In genomic region chr7:126898102-126898990, GRCm38 (mm10) we compare ENCODE assay signal across 8 mouse cellular contexts. TPM values are rescaled to one million over a fixed set of nuclear protein-coding genes. Genes with fewer than 3 reads are reported as not detected.
DNase-seq lines count a peak whose midpoint lies in the region; ATAC-seq and TF ChIP-seq lines count a peak whose summit lies in the region.

No protein-coding gene starts in this region.

- peaks cover 10% of the 10 kb centered on the region for H3K4me1 ChIP-seq in brown adipose tissue, adult 24 weeks (ENCODE audit: control insufficient read depth, insufficient read depth, insufficient read length, low read length)
- peaks cover 13% of the 10 kb centered on the region for H3K4me1 ChIP-seq in heart, embryonic 15.5 days (replicated peaks)
- H3K4me1 ChIP-seq in liver, embryonic 14.5 days (replicated peaks; ENCODE audit: control insufficient read depth in 2 of 2, insufficient read depth in 2 of 2, low read length in 1 of 2): peaks cover 4 to 10% of the 10 kb centered on the region in 2 experiments
- H3K4me1 ChIP-seq in neural tube, embryonic 11.5 days (ENCODE audit: control insufficient read depth, insufficient read depth, low read length): 0 out of 2 replicates have a peak, but pooled peaks cover 4% of the 10 kb centered on the region
- H3K4me1 ChIP-seq in stomach, postnatal 0 days (replicated peaks; ENCODE audit: control insufficient read depth, insufficient read depth): no peaks in the 10 kb centered on the region; the same call in 1 of the 2 replicates

- peak overlapping the region; percentile 67 for H3K9ac ChIP-seq in heart, embryonic 15.5 days
- peak overlapping the region; percentile 87 for H3K9ac ChIP-seq in liver, embryonic 14.5 days (replicated peaks)
- H3K9ac ChIP-seq in neural tube, embryonic 11.5 days (ENCODE audit: low read length): peak overlapping the region; percentile 60
- H3K9ac ChIP-seq in stomach, postnatal 0 days (ENCODE audit: low read length): peak overlapping the region; percentile 80

- no peaks in the 10 kb centered on the region for H3K27me3 ChIP-seq in heart, embryonic 15.5 days
- H3K27me3 ChIP-seq in liver, embryonic 14.5 days (ENCODE audit: control insufficient read depth, insufficient read depth, low read length): no peaks in the 10 kb centered on the region
- H3K27me3 ChIP-seq in neural tube, embryonic 11.5 days (ENCODE audit: control insufficient read depth, insufficient read depth, low read length): no peaks in the 10 kb centered on the region
- H3K27me3 ChIP-seq in stomach, postnatal 0 days (ENCODE audit: control insufficient read depth, insufficient read depth, low read length): no peaks in the 10 kb centered on the region

- peak overlapping the region; percentile 75 for H3K4me3 ChIP-seq in brown adipose tissue, adult 24 weeks (ENCODE audit: insufficient read depth, low read depth, low read length)
- peak overlapping the region; percentile 67 for H3K4me3 ChIP-seq in heart, embryonic 15.5 days
- H3K4me3 ChIP-seq in liver, embryonic 14.5 days (ENCODE audit: insufficient read depth in 1 of 2, low read depth in 2 of 2, low read length in 2 of 2): peak overlapping the region; percentile 76 to 78
- peak overlapping the region; percentile 45 for H3K4me3 ChIP-seq in neural tube, embryonic 11.5 days (ENCODE audit: low read depth, low read length)
- H3K4me3 ChIP-seq in stomach, postnatal 0 days (ENCODE audit: low read depth, low read length): peak overlapping the region; percentile 69

- WGBS in heart, embryonic 15.5 days: 11% methylated on average over 37 of the region's 37 CpGs
- WGBS in liver, embryonic 14.5 days (ENCODE audit: insufficient replicate concordance): 10% methylated on average over 37 of the region's 37 CpGs
- 11% methylated on average over 37 of the region's 37 CpGs for WGBS in neural tube, embryonic 11.5 days
- WGBS in stomach, postnatal 0 days: 13% methylated on average over 33 of the region's 37 CpGs

- peak; percentile 94 for DNase-seq in CD4-positive, CD25-positive, alpha-beta regulatory T cell, adult 2 months (ENCODE audit: low read depth, low spot score)
- DNase-seq in fibroblast of lung, adult 2 months (ENCODE audit: low read depth): peak; percentile 86
- peak; percentile 98 to 99 for DNase-seq in kidney, postnatal 25 days
- peak; percentile 84 to 85 (median 84) for DNase-seq in liver, embryonic 14.5 days (ENCODE audit: low read depth in 3 of 3, low spot score in 3 of 3)
- DNase-seq in neural tube, embryonic 11.5 days (ENCODE audit: low spot score): peak; percentile 96
- DNase-seq in stomach, postnatal 0 days (ENCODE audit: low spot score): peak; percentile 98

- H3K9me3 ChIP-seq in heart, embryonic 15.5 days (replicated peaks): no peaks in the 10 kb centered on the region
- H3K9me3 ChIP-seq in liver, embryonic 14.5 days (ENCODE audit: control insufficient read depth, low read length): no peaks in the 10 kb centered on the region
- no peaks in the 10 kb centered on the region for H3K9me3 ChIP-seq in neural tube, embryonic 11.5 days (ENCODE audit: control insufficient read depth, low read length)
- no peaks in the 10 kb centered on the region for H3K9me3 ChIP-seq in stomach, postnatal 0 days (ENCODE audit: control insufficient read depth, low read length)

- H3K4me2 ChIP-seq in heart, embryonic 15.5 days: peak overlapping the region; percentile 64
- H3K4me2 ChIP-seq in liver, embryonic 14.5 days (ENCODE audit: low read depth): peak overlapping the region; percentile 96
- peak overlapping the region; percentile 53 for H3K4me2 ChIP-seq in neural tube, embryonic 11.5 days (ENCODE audit: low read depth)
- peak overlapping the region; percentile 79 for H3K4me2 ChIP-seq in stomach, postnatal 0 days (replicated peaks; ENCODE audit: low read depth)

- ATAC-seq in heart, embryonic 15.5 days (replicated peaks; ENCODE audit: insufficient number of reproducible peaks, insufficient read depth, low FRiP score, low read depth): peak; percentile 94
- peak; percentile 94 for ATAC-seq in liver, embryonic 14.5 days (ENCODE audit: insufficient read depth)
- peak; percentile 79 for ATAC-seq in neural tube, embryonic 11.5 days (ENCODE audit: insufficient read depth, low FRiP score, low TSS enrichment)
- ATAC-seq in stomach, postnatal 0 days (ENCODE audit: low FRiP score, low TSS enrichment): peak; percentile 96

- TF ChIP-seq CTCF in liver, embryonic 14.5 days (IDR thresholded peaks at IDR 0.05; ENCODE audit: low read depth): no peak
- TF ChIP-seq CTCF in stomach, postnatal 0 days (IDR thresholded peaks at IDR 0.05; ENCODE audit: low read depth): no peak

- no peak for TF ChIP-seq EP300 in liver, embryonic 14.5 days (IDR thresholded peaks at IDR 0.05; ENCODE audit: low read depth)
- TF ChIP-seq EP300 in stomach, postnatal 0 days (optimal IDR thresholded peaks at IDR 0.05): no peak

- no peaks in the 10 kb centered on the region for H3K36me3 ChIP-seq in heart, embryonic 15.5 days
- H3K36me3 ChIP-seq in liver, embryonic 14.5 days (replicated peaks; ENCODE audit: control insufficient read depth, insufficient read depth, low read depth): no peaks in the 10 kb centered on the region
- H3K36me3 ChIP-seq in neural tube, embryonic 11.5 days (ENCODE audit: control insufficient read depth, insufficient read depth, low read length): no peaks in the 10 kb centered on the region
- no peaks in the 10 kb centered on the region for H3K36me3 ChIP-seq in stomach, postnatal 0 days (ENCODE audit: control insufficient read depth, insufficient read depth, low read length)

- H3K27ac ChIP-seq in brown adipose tissue, adult 24 weeks (replicated peaks; ENCODE audit: low read depth, low read length): peak overlapping the region; percentile 88
- H3K27ac ChIP-seq in heart, embryonic 15.5 days: peak overlapping the region; percentile 72
- peak overlapping the region; percentile 51 for H3K27ac ChIP-seq in liver, embryonic 14.5 days
- no peak overlapping the region for H3K27ac ChIP-seq in neural tube, embryonic 11.5 days (ENCODE audit: low read depth, low read length)
- peak overlapping the region; percentile 87 for H3K27ac ChIP-seq in stomach, postnatal 0 days (replicated peaks)

RNA-seq across cellular contexts. Expression of gene Taok2, which starts 13.8 kb away (rescaled TPM):
- polyA plus RNA-seq in brown adipose tissue, adult 24 weeks (2012; ENCODE audit: insufficient read depth, insufficient read length, missing spikeins): 17.6 and 22.7 TPM in 2 replicates
- polyA plus RNA-seq in heart, embryonic 15.5 days (2015; fragmentation: Nextera tagmentation; extraction: Ambion mirVana): 29.0 and 36.4 TPM in 2 replicates
- polyA plus RNA-seq in liver, embryonic 14.5 days (2012; rRNA removed): 16.2 and 16.3 TPM in 2 replicates
- 6.3 and 7.0 TPM in 2 replicates for polyA plus RNA-seq in liver, embryonic 14.5 days (2014; fragmentation: Nextera tagmentation; extraction: Ambion mirVana)
- polyA plus RNA-seq in neural tube, embryonic 11.5 days (2014; fragmentation: Nextera tagmentation; extraction: Ambion mirVana): 33.2 and 34.0 TPM in 2 replicates
- polyA plus RNA-seq in stomach, postnatal 0 days (2015; fragmentation: Nextera tagmentation; extraction: Ambion mirVana): 13.9 TPM in 2 replicates

RNA-seq across cellular contexts. Expression of gene Tmem219, which starts 24.4 kb away (rescaled TPM):
- 41.9 and 45.2 TPM in 2 replicates for polyA plus RNA-seq in brown adipose tissue, adult 24 weeks (2012; ENCODE audit: insufficient read depth, insufficient read length, missing spikeins)
- 19.2 and 23.0 TPM in 2 replicates for polyA plus RNA-seq in heart, embryonic 15.5 days (2015; fragmentation: Nextera tagmentation; extraction: Ambion mirVana)
- 10.8 and 15.3 TPM in 2 replicates for polyA plus RNA-seq in liver, embryonic 14.5 days (2012; rRNA removed)
- 15.7 and 17.1 TPM in 2 replicates for polyA plus RNA-seq in liver, embryonic 14.5 days (2014; fragmentation: Nextera tagmentation; extraction: Ambion mirVana)
- polyA plus RNA-seq in neural tube, embryonic 11.5 days (2014; fragmentation: Nextera tagmentation; extraction: Ambion mirVana): 19.7 and 20.0 TPM in 2 replicates
- polyA plus RNA-seq in stomach, postnatal 0 days (2015; fragmentation: Nextera tagmentation; extraction: Ambion mirVana): 32.9 and 36.3 TPM in 2 replicates

RNA-seq across cellular contexts. Expression of gene Kctd13, which starts 30.3 kb away (rescaled TPM):
- 8.8 and 10.9 TPM in 2 replicates for polyA plus RNA-seq in brown adipose tissue, adult 24 weeks (2012; ENCODE audit: insufficient read depth, insufficient read length, missing spikeins)
- 12.3 and 14.8 TPM in 2 replicates for polyA plus RNA-seq in heart, embryonic 15.5 days (2015; fragmentation: Nextera tagmentation; extraction: Ambion mirVana)
- polyA plus RNA-seq in liver, embryonic 14.5 days (2012; rRNA removed): 4.0 and 4.3 TPM in 2 replicates
- polyA plus RNA-seq in liver, embryonic 14.5 days (2014; fragmentation: Nextera tagmentation; extraction: Ambion mirVana): 3.0 and 4.8 TPM in 2 replicates
- polyA plus RNA-seq in neural tube, embryonic 11.5 days (2014; fragmentation: Nextera tagmentation; extraction: Ambion mirVana): 33.4 and 35.6 TPM in 2 replicates
- 9.7 and 10.2 TPM in 2 replicates for polyA plus RNA-seq in stomach, postnatal 0 days (2015; fragmentation: Nextera tagmentation; extraction: Ambion mirVana)

RNA-seq across cellular contexts. Expression of gene Ino80e, which starts 36.2 kb away (rescaled TPM):
- 16.4 and 27.1 TPM in 2 replicates for polyA plus RNA-seq in brown adipose tissue, adult 24 weeks (2012; ENCODE audit: insufficient read depth, insufficient read length, missing spikeins)
- 50.4 and 56.9 TPM in 2 replicates for polyA plus RNA-seq in heart, embryonic 15.5 days (2015; fragmentation: Nextera tagmentation; extraction: Ambion mirVana)
- polyA plus RNA-seq in liver, embryonic 14.5 days (2012; rRNA removed): 22.7 and 25.1 TPM in 2 replicates
- 36.6 and 40.6 TPM in 2 replicates for polyA plus RNA-seq in liver, embryonic 14.5 days (2014; fragmentation: Nextera tagmentation; extraction: Ambion mirVana)
- polyA plus RNA-seq in neural tube, embryonic 11.5 days (2014; fragmentation: Nextera tagmentation; extraction: Ambion mirVana): 91.8 and 96.3 TPM in 2 replicates
- 31.0 and 34.4 TPM in 2 replicates for polyA plus RNA-seq in stomach, postnatal 0 days (2015; fragmentation: Nextera tagmentation; extraction: Ambion mirVana)

RNA-seq across cellular contexts. Expression of gene Hirip3, which starts 36.6 kb away (rescaled TPM):
- polyA plus RNA-seq in brown adipose tissue, adult 24 weeks (2012; ENCODE audit: insufficient read depth, insufficient read length, missing spikeins): 6.1 and 7.4 TPM in 2 replicates
- 14.3 and 24.2 TPM in 2 replicates for polyA plus RNA-seq in heart, embryonic 15.5 days (2015; fragmentation: Nextera tagmentation; extraction: Ambion mirVana)
- polyA plus RNA-seq in liver, embryonic 14.5 days (2012; rRNA removed): 24.7 and 58.1 TPM in 2 replicates
- 5.2 and 5.6 TPM in 2 replicates for polyA plus RNA-seq in liver, embryonic 14.5 days (2014; fragmentation: Nextera tagmentation; extraction: Ambion mirVana)
- polyA plus RNA-seq in neural tube, embryonic 11.5 days (2014; fragmentation: Nextera tagmentation; extraction: Ambion mirVana): 21.0 and 23.4 TPM in 2 replicates
- 5.7 and 7.6 TPM in 2 replicates for polyA plus RNA-seq in stomach, postnatal 0 days (2015; fragmentation: Nextera tagmentation; extraction: Ambion mirVana)
